Mouse (Mus musculus): ENCODE data around the gene Atp6v0a1.

Gene Atp6v0a1

DNA sequence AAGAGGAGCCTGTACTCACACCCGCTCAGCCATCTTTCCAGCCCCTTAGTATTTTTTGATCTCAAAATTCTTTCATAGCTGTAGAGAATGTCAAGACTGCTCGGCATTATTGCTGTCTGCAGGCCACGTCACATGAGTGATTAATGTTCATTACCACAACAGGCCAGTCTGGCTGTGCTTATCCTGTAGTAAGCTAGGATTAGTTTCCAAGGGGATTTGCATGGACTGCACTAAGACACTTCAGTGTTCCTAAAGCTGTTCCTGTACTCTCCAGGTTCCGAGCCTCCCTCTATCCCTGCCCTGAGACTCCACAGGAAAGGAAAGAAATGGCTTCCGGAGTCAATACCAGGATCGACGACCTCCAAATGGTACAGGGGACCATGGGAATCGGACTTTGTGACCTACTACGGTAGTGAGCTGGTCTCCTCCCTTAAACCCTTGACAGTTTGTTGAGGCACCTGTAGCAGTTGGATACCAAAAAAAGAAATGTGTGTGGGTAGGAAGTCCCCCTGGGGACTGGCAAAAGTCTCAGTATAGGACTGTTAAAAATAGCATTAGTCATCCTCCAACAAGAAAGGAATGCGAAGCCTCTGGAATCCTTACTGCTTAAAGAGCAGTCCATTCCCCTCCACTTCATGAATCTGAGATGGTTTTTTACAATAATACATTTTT is 21.0 kb downstream of the Atp6v0a1 start:
- no peak for DNase-seq

DNA sequence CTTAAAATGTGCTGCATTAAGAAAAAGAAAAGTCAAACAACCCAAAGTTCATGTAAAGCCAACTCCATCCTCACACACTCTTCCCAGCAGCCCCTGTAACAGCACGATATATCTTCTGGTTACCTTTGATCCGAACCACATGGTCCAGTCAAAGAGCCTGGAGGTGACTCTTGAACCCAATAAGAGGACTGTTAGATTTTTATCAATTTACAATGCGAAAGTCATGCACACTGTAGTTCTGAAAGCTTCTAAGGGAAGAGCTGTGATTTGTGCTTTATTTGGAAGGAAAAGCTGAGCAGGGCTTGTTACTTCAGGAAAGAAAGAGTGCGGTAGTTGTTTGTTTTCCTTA is 21.5 kb downstream of the Atp6v0a1 start:
- DNase-seq, result no peak

DNA sequence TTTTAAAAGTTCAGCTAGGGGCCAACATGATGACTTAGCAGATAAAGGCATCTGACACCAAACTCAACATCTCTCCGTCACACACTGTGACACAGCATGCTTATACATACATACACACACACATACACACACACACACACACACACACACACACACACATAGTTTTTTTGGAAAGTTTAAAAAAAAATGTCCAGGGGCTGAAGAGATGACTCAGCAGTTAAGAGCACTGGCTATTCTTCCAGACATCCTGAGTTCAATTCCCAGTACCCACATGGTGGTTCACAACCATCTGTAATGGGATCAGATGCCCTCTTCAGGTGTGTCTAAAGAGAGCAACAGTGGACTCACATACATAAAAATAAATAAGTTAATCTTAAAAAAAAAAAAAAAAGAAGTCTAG is 22.2 kb downstream of the Atp6v0a1 start:
- no peak for DNase-seq

DNA sequence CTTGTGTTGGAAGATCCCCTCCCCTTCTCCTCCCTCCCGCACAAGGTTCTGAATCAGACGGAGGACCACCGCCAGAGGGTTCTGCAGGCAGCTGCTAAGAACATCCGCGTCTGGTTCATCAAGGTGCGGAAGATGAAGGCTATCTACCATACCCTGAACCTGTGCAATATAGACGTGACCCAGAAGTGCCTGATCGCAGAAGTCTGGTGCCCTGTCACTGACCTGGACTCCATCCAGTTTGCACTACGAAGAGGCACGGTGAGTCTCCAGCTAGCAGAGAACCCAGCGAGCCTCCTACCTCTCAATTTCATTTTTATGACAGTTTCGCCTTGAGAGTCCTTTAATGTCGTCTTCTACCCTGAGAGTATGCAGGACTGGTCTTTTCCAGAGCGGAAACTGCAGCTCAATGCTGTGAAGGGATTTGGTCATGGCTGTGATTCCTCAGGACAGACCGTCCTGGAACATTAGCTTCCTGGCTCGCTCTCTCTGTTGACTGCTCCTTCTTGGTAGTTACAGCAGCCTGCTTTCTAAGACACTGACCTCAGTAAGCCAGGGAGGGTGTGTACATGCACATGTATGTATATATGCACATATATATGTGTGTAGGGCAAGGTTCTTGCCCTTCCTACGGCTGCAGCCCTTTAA is 24.7 kb downstream of the Atp6v0a1 start:
- DNase-seq, result no peak

DNA sequence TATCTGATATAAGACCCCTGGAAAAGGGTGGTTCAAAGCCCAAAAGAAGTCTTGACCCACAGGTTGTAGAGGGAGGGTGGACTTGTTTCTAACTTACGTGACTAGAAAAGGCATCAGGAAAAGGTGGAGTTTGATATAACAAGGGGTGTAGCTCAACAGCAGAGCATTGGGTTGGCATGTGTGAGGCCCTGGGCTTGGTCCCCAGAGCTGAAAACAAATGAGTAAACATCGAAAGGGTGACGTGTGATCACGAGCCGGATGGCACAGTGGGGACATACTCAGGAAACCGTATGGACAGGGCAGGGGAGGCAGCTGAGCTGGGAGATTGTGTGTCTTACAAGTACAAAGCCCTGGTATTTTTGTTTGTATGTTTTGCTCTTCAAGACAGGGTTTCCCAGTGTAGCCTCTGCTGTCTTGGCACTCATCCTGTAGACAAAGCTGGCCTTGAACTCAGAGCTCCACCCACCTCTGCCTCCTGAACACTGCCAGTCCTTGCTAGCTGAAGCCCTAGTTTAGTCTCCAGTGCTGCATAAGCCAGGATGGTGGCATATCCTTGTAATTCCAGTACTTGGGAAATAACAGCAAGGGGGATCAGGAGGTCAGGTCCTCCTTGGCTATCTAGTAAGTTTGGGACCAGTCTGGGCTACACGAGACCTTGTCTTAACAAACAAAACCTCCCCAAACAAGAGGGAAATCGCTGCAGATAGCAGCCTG is 25.5 kb downstream of the Atp6v0a1 start:
- DNase-seq, result peak; percentile 91

DNA sequence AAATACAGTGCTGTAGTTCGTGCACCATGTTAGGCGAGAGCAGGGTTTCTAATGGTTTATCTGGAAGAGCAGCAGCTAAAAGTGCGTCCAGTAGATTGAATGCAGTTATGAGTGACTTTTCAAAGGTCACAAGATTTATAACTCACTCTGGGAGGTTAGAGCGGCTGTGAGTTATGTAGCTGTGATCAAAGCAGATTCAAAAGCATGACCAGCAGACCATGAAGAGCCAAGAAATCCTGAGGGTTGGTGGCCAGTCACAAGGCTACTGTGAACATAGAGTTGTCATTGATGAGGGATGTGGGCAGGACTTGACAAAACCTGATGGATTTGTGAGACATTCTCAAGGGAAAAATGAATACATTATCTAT is 26.1 kb downstream of the Atp6v0a1 start:
- no peak for DNase-seq

DNA sequence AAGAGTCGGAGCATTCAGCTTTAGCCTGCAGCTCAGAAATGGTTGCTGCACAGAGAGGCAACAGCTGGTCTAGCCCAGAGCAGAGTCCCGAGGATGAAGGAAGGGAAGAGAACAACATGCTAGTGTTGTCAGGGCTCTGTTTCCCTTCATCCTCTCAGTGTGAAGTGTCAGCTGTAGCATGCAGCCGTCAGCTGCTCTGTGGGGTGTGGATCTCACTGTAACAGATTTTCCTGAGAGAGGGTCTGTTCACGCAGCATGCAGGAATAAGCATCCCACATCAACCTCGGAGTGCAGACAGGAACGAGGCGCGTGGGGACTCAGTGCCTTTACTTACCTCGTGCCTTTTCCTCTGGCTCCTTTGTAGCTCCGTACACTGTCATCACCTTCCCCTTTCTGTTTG is 28.5 kb downstream of the Atp6v0a1 start:
- no peak for DNase-seq

DNA sequence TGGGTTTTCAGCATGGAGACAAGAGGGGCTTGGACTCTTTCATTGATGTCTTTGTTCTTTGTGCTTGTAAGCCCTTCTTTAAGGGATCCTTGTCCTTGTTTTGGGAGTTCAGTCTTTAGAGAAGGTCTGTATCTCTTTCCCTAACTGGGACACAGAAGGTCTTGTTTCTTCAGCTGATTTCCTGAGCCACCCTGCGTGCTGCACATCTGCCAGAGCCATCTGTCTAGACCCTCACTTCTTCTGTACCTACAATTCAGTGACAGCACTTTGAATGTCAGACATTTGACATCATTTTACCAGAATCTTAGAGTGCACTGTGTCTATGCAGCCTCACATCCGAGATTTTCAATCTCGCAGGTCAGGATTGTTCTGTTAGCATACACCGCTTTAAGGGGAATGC is 36.6 kb downstream of the Atp6v0a1 start:
- no peak for DNase-seq

DNA sequence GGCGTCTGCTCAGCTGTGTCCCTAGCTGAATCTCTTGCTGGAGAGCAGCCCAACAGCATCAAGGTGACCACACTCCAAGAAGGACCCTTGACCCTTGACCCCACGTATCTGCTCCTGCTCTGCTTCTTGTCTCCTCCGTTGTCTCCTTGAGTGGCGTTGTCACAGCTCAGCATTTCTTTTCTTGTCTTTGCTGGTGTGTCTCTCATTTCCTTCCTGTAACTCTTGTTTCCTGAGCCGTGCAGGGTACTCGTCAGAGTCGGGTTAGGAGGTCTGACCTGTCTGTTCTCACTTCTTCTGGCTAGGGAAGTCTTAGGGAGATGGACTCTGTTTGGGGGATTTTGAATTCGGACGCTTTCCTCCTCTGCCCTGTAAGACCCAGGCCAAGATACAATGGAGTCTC is 37.2 kb downstream of the Atp6v0a1 start:
- DNase-seq, result no peak

DNA sequence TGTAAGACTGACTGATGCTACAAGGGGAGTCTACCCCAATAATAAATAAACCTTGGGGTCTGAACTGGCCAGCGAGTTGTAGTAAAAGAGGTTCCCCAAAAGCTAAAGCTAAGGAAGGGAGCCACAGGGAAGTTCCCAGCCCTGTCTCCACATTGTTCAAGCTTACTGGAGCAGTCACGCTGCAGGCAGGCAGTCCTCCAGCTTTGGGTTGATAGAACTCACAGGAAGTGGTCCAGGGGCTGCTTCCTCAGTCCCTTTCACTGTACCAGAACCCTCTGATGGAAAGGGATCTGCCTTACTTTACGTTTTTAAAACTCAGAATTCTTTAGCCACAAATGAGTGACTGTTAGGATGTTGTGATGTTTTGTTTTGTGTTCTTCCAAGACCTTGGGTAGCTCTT is 38.2 kb downstream of the Atp6v0a1 start:
- DNase-seq, result no peak

DNA sequence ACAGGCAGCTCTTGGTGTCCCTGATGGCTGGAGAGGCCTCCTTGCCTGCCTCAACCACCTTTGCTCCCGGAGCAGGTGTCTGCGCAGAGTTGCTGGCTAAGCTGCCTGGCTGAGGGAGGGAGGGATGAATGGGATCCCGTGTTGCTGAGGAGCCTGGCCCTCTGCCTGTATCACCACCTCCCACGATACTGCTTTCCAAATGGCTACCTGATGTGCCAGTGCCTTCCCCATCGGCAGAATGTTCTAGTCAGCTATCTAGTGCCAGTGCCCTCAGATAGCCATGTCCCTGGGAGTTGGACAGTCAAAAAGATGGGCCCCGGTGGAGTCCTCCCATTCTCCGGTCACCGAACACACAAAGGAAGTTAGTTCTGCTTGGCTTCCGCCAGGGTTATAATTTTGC is 41.1 kb downstream of the Atp6v0a1 start:
- DNase-seq, result no peak

DNA sequence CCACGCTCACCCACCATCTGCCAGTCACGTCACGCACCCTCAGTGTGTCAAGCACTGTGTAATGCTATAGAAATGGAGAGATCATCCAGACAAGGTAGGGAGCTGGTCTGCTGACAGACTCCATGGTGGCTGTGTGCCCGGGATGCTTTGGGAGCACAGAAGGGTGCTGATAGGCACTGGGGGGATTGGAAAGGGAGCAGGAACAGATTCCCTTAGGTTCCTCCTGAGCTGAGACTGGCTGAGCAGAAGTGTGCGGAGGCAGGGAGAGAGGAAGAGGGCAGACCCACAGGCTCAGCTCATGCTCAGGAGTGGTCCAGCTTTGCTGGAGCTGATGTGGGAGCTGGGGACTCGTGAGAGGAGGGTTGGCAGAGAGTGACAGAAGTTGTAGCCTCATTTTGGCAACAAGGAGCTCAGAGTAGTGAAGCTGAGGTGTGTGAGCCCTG is 41.8 kb downstream of the Atp6v0a1 start:
- no peak for DNase-seq

DNA sequence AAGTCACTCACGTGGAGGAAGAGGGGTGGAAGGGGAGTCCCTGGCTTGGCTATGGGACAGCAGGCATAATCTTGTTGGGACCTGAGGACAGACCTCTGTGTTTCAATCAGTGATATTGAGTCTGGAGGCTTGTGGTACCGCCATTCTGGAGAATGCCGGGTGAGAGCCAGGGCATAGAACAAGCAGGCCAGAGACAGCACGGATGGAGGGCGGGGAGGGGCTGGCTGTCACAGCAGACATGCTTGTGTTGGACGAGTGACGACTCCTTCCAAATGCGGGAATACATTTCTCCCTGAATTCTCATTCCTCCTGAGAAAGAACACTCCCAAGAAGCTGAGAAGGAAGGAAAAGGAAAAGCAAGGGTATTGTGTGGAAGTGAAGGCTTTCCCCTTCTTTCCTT is 42.4 kb downstream of the Atp6v0a1 start:
- DNase-seq, result no peak

DNA sequence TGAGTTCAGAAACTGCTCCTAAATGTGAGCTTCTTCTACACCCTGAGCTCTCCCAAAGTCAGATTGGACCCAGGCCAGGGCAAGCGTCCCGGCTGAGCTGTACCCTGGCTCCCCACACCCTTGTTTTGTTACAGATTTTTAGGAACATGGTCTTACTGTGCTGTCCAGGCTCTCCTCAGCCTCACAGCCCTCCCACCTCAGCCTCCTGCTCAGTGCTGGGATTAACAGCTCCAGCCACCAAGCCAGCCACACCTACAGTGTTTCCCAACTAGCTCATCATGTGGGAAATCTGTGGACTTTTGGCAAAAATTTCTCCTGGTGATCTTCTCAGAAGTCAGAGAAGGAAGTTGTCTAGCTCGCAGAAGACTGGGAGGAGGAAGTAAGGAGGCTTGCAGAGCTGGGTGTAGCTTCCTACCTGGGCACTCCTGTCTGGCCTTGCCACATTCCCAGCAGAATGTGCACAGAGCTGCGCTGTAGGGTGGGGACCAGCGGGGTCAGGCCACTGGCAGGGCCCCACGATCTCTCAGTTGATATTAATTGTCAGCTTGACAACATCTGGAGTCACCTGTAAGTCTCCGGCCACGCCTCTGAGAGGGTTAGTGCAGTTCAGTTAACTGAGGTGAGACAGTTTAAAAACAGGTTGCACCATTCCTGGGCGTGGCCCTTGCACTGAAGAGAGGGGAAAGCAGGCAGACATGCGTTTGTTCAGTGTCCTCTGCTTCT is 43.7 kb downstream of the Atp6v0a1 start:
- DNase-seq, result peak; percentile 98

DNA sequence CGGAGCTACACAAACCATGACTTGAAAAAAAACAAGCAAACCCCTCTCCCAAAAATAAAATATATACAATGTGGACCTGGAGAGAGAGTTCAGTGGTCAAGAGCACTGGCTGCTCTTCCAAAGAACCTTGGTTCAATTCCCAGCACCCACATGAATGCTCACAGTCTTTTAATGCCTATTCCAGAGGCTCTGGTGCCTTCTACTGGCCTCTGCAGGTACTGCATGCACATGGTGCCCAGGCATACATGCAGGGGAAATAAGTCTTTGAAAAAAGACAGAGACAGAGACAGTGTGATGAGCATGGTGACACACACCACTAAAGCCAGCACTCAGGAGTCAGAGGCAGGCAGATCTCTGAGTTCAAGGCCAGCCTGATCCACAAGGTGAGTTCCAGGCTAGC is 44.7 kb downstream of the Atp6v0a1 start:
- DNase-seq, result no peak

DNA sequence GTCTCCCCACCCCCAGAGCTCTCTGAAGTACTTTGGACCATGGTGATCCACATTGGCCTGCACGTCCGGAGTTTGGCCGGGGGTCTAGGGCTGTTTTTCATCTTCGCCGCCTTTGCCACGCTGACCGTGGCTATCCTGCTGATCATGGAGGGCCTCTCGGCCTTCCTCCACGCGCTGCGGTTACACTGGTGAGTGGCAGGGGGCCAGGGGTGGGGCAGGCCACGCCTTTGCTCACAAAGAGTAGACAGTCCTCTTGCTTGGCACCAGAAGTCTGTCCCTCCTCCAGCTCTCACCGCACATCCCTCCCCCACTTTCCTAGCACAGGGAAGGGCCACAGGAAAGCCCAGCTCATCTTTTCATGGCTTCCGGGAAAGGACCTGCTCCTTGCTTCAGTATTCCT is 46.2 kb downstream of the Atp6v0a1 start:
- DNase-seq, result no peak

DNA sequence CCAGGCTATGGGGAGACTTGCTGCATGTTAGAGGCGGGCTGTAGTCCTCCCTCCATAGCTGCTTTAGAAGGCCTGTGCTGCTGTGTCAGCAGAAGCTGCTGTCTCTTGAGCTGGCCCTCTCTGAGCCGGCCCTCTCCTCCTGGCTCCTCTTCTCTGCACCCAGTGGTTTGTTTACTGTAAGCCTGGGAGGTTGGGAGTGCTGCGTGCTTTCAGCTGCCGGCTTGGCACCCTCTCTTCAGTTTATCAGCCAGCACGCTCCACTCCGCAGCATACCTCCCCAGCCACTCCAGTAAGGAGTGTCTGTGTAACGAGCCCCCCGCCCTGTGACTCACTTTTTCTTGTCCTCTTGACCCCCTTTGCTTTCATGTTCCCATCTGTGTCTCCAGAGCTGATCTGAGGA is 47.6 kb downstream of the Atp6v0a1 start:
- DNase-seq, result peak; percentile 98

DNA sequence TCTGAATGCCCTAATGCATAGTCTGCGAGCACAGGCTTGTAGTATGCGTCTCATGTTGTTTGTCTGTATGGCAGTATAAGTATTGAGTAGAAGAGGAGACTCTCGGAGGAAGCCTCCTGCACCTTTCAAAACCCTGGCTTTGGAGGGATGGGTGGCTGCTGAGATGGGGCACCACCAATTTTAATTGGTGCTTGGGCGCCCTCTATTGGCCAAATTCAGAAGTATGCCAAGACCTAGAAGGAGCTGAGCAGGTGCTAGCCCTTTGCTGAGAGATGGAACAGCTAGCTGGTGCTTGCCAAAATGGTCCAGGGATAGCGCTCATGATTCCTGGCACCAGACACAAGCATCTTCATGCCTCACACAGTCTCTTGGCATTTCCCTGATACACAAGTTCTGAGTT is 48.6 kb downstream of the Atp6v0a1 start:
- DNase-seq, result peak; percentile 98

DNA sequence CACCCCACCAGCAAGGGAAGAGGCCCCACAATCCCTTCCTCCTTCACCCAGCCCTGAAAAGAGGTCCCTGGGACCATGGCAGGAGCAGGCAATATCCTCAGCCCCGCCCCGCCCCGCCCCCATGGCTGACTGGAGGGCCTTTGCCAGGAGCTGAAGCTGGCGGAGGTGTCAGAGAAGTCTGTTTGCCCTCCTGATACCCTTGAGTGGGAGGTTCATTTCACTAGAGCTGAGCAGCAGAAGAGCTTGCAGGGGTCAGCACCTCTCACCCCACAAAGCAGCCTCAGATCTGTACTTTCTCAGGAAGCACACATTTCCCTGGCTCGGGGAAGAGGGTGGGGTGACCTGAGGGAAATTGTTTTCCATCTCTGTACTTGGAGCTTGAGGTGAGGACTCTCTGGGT is 49.5 kb downstream of the Atp6v0a1 start:
- DNase-seq, result peak; percentile 99

DNA sequence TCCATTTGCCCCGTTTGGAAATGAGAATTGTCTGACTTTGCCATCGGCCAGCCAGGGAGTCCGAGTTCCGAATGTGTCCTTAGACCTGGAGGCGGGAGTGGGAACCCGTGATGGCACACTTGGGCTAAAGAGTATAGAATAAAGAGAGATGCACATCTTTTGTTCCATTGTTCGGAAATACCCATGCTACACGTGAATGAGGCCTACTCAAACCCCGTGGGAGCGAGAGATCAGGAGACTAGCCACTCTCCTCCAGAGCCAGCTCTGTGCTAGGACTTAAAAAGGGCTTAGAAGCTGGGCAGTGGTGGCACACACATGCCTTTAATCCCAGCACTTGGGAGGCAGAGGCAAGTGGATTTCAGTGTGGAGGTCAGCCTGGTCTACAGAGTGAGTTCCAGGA is 50.2 kb downstream of the Atp6v0a1 start:
- DNase-seq, result peak; percentile 92

DNA sequence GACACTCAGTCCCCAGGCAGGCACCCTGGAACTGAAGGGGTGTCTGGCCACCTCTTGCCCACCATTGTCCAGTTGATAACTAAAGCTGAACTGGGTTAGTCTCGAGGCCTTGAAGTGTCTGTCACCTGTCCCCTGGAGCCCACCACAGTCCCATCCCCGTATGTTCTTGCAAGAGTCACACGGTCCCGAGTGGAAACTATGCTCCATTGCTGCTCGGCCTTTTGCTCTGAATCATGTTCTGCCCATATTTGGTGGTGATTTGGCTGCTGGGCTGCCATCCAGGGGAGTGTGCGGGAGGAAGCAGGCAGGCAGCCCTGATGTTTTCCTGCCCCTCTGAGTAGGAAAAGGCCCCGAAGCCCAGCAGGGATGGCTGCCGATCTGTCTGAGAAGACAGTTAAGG is 50.9 kb downstream of the Atp6v0a1 start:
- peak; percentile 99 for DNase-seq

DNA sequence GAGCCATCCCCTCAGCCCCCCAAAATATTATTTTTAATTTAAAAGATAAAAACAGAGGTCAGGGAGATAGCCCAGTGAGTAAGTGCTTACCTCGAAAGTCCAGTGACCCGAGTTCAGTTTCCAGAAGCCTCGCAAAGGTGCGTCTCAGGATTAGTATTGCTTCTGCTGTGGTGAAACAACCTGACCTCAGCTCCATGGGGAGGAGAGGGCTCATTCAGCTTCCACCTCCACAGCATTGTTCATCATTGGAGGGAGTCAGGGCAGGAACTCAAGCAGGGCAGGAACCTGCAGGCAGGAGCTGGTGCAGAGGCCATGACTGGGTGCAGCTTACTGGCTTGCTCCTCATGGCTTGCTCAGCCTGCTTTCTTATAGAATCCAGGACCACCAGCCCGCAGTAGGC is 51.8 kb downstream of the Atp6v0a1 start:
- DNase-seq, result peak; percentile 90

DNA sequence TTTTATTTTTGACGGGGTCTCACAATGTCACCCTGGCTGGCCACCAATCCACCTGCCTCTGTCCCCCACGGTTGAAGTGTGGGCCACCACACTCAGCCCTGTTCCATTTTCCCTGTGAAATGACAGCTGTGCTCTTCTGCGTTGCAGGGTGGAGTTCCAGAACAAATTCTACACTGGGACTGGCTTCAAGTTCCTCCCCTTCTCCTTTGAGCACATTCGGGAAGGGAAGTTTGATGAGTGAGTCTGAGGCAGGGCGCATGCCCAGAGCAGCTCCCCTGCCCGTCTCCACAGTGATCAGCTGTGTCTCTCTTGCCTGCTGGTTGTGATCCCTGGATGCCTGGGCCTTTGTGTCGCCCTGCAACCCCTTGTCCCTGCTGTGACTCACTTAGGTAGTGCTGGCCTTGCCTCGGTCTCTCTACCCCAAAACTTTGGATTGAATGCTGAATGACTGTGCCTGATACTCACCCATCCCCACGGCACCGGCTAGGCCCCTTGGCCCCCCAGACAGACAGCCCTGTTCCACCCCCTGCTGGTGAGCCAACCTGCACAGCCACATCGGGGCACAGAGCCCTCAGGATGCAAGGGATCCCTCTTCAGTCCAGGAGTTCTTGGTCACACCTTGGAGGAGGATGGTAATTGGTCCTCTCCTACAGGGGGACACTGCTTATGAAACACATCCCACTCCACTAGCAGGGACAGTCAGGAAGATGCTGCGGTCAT is 53.1 kb downstream of the Atp6v0a1 start:
- DNase-seq, result peak; percentile 99

Measured in heart, adult 11 months (tissue).